Mouse (Mus musculus) mature B cell (primary cell): ENCODE data around the gene Tapbp.

Source experiments
- in situ Hi-C: fragments of 300-500 bp; cut with MboI; formaldehyde crosslinking; loops from 2 replicates; pipeline ENCODE4 v1.14.3; 2019

Gene Tapbp

GRCm38 (mm10) chr17:33968927-33969326 lies 53.2 kb downstream of the Tapbp start:
- in situ Hi-C loops = no loop called here

GRCm38 (mm10) chr17:33969394-33969793 lies 53.7 kb downstream of the Tapbp start:
- in situ Hi-C loops = no loop called here

- in situ Hi-C loops = no loop called here
These were observed 57.0 kb downstream of the Tapbp start for GRCm38 (mm10) chr17:33972691-33973090.

- in situ Hi-C loops = no loop called here
These were observed 57.9 kb downstream of the Tapbp start for GRCm38 (mm10) chr17:33973572-33973971.

GRCm38 (mm10) chr17:33977861-33978557 lies 62.3 kb downstream of the Tapbp start:
- in situ Hi-C loops = no loop called here

GRCm38 (mm10) chr17:33978631-33979031 lies 62.9 kb downstream of the Tapbp start:
- in situ Hi-C loops = no loop called here
